Mouse (Mus musculus): ENCODE data around the gene Man1c1. TPM values are rescaled to one million over a fixed set of nuclear protein-coding genes. Genes with fewer than 3 reads are reported as not detected.

Gene Man1c1
- polyA plus RNA-seq, 1 experiment from 2014 or later, result 4.7 TPM

- no peak; the same call in 1 of the 2 replicates for ATAC-seq (ENCODE audit: insufficient number of reproducible peaks, low FRiP score, low TSS enrichment, low read depth)
- 6% methylated on average over 11 of the region's 11 CpGs for WGBS
- H3K4me3 ChIP-seq, result no peak overlapping the region
Observed at GRCm38 (mm10) chr4:134579212-134579611, 124.9 kb downstream of the Man1c1 start.

GRCm38 (mm10) chr4:134578407-134578806, 125.7 kb downstream of the Man1c1 start:
- Histone ChIP-seq H3K4me3 (no peak overlapping the region), H3K9me3 (no peaks in the 10 kb centered on the region), H3K27ac (no peak overlapping the region), H3K27me3 (no peaks in the 10 kb centered on the region), H3K9ac (no peak overlapping the region), H3K4me2 (no peak overlapping the region), H3K36me3 (no peaks in the 10 kb centered on the region), H3K4me1 (peaks cover 35% of the 10 kb centered on the region)
- WGBS, result 56% methylated on average over 5 of the region's 5 CpGs
- no peak for ATAC-seq (ENCODE audit: insufficient number of reproducible peaks, low FRiP score, low TSS enrichment, low read depth)

More at GRCm38 (mm10) chr4:134579212-134579611, 124.9 kb downstream of the Man1c1 start:
- Histone ChIP-seq H3K27me3 (no peaks in the 10 kb centered on the region), H3K36me3 (no peaks in the 10 kb centered on the region), H3K4me2 (peak overlapping the region; percentile 31), H3K9ac (0 out of 2 replicates have a peak overlapping the region, but pooled peaks have one; percentile 4), H3K4me1 (peaks cover 35% of the 10 kb centered on the region), H3K9me3 (no peaks in the 10 kb centered on the region), H3K27ac (no peak overlapping the region)

- H3K9me3 ChIP-seq, result no peaks in the 10 kb centered on the region
- H3K4me1 ChIP-seq, result peaks cover 35% of the 10 kb centered on the region
- H3K36me3 ChIP-seq, result no peaks in the 10 kb centered on the region
- WGBS, result 69% methylated on average over 2 of the region's 2 CpGs
- no peak overlapping the region for H3K4me2 ChIP-seq
- ATAC-seq (ENCODE audit: insufficient number of reproducible peaks, low FRiP score, low TSS enrichment, low read depth), result no peak
- H3K27ac ChIP-seq, result no peak overlapping the region
- no peaks in the 10 kb centered on the region for H3K27me3 ChIP-seq
- no peak overlapping the region for H3K4me3 ChIP-seq
- H3K9ac ChIP-seq, result no peak overlapping the region
Observed at GRCm38 (mm10) chr4:134577281-134577680, 126.8 kb downstream of the Man1c1 start.

- H3K4me1 ChIP-seq, result peaks cover 21% of the 10 kb centered on the region
- 50% methylated on average over 11 of the region's 11 CpGs for WGBS
- H3K36me3 ChIP-seq, result no peaks in the 10 kb centered on the region
- no peak overlapping the region for H3K27ac ChIP-seq
- H3K9ac ChIP-seq, result no peak overlapping the region
- H3K27me3 ChIP-seq, result no peaks in the 10 kb centered on the region
- no peak for ATAC-seq (ENCODE audit: insufficient number of reproducible peaks, low FRiP score, low TSS enrichment, low read depth)
- no peak overlapping the region for H3K4me3 ChIP-seq
- no peaks in the 10 kb centered on the region for H3K9me3 ChIP-seq
- H3K4me2 ChIP-seq, result no peak overlapping the region
Observed at GRCm38 (mm10) chr4:134575486-134575885, 128.6 kb downstream of the Man1c1 start.

- Histone ChIP-seq H3K4me1 (peaks cover 3% of the 10 kb centered on the region; the same call in 1 of the 2 replicates), H3K4me3 (no peak overlapping the region), H3K9ac (no peak overlapping the region), H3K27ac (no peak overlapping the region), H3K9me3 (no peaks in the 10 kb centered on the region), H3K36me3 (no peaks in the 10 kb centered on the region), H3K27me3 (0 out of 2 replicates have a peak, but pooled peaks cover 5% of the 10 kb centered on the region), H3K4me2 (no peak overlapping the region)
- 81% methylated on average over 24 of the region's 24 CpGs for WGBS
- no peak for ATAC-seq (ENCODE audit: insufficient number of reproducible peaks, low FRiP score, low TSS enrichment, low read depth)
Observed at GRCm38 (mm10) chr4:134572449-134573300, 131.4 kb downstream of the Man1c1 start.

- WGBS, result 77% methylated on average over 14 of the region's 14 CpGs
- no peak for ATAC-seq (ENCODE audit: insufficient number of reproducible peaks, low FRiP score, low TSS enrichment, low read depth)
- no peak overlapping the region for H3K9ac ChIP-seq
- H3K36me3 ChIP-seq, result peaks cover 1% of the 10 kb centered on the region; the same call in 1 of the 2 replicates
- no peak overlapping the region for H3K27ac ChIP-seq
- H3K9me3 ChIP-seq, result no peaks in the 10 kb centered on the region
- H3K27me3 ChIP-seq, result 0 out of 2 replicates have a peak, but pooled peaks cover 5% of the 10 kb centered on the region
- peaks cover 5% of the 10 kb centered on the region; the same call in 1 of the 2 replicates for H3K4me1 ChIP-seq
- H3K4me2 ChIP-seq, result no peak overlapping the region
- no peak overlapping the region for H3K4me3 ChIP-seq
Observed at GRCm38 (mm10) chr4:134570704-134571451, 133.2 kb downstream of the Man1c1 start.

- Histone ChIP-seq H3K4me2 (no peak overlapping the region), H3K4me3 (no peak overlapping the region), H3K27me3 (0 out of 2 replicates have a peak, but pooled peaks cover 5% of the 10 kb centered on the region), H3K4me1 (peaks cover 5% of the 10 kb centered on the region; the same call in 1 of the 2 replicates), H3K27ac (no peak overlapping the region), H3K36me3 (peaks cover 11% of the 10 kb centered on the region), H3K9ac (no peak overlapping the region), H3K9me3 (no peaks in the 10 kb centered on the region)
- no peak for ATAC-seq (ENCODE audit: insufficient number of reproducible peaks, low FRiP score, low TSS enrichment, low read depth)
- WGBS, result 76% methylated on average over 8 of the region's 8 CpGs
Observed at GRCm38 (mm10) chr4:134569831-134570230, 134.3 kb downstream of the Man1c1 start.

- H3K36me3 ChIP-seq, result peaks cover 12% of the 10 kb centered on the region
- H3K27me3 ChIP-seq, result 0 out of 2 replicates have a peak, but pooled peaks cover 5% of the 10 kb centered on the region
- no peak overlapping the region for H3K4me2 ChIP-seq
- ATAC-seq (ENCODE audit: insufficient number of reproducible peaks, low FRiP score, low TSS enrichment, low read depth), result no peak
- H3K4me1 ChIP-seq, result peaks cover 5% of the 10 kb centered on the region; the same call in 1 of the 2 replicates
- no peak overlapping the region for H3K27ac ChIP-seq
- no peaks in the 10 kb centered on the region for H3K9me3 ChIP-seq
- H3K9ac ChIP-seq, result no peak overlapping the region
- no peak overlapping the region for H3K4me3 ChIP-seq
- WGBS, result 77% methylated on average over 6 of the region's 6 CpGs
Observed at GRCm38 (mm10) chr4:134569205-134569604, 134.9 kb downstream of the Man1c1 start.

GRCm38 (mm10) chr4:134567377-134568226, 136.5 kb downstream of the Man1c1 start:
- H3K9ac ChIP-seq, result no peak overlapping the region
- H3K4me3 ChIP-seq, result no peak overlapping the region
- no peak overlapping the region for H3K4me2 ChIP-seq
- H3K36me3 ChIP-seq, result peaks cover 15% of the 10 kb centered on the region
- H3K9me3 ChIP-seq, result no peaks in the 10 kb centered on the region
- H3K4me1 ChIP-seq, result peaks cover 5% of the 10 kb centered on the region; the same call in 1 of the 2 replicates
- H3K27me3 ChIP-seq, result 0 out of 2 replicates have a peak, but pooled peaks cover 5% of the 10 kb centered on the region
- no peak for ATAC-seq (ENCODE audit: insufficient number of reproducible peaks, low FRiP score, low TSS enrichment, low read depth)
- no peak overlapping the region for H3K27ac ChIP-seq
- WGBS, result 39% methylated on average over 19 of the region's 19 CpGs

GRCm38 (mm10) chr4:134564093-134564492, 140.0 kb downstream of the Man1c1 start:
- Histone ChIP-seq H3K27me3 (0 out of 2 replicates have a peak, but pooled peaks cover 5% of the 10 kb centered on the region), H3K9me3 (no peaks in the 10 kb centered on the region), H3K36me3 (peaks cover 15% of the 10 kb centered on the region), H3K4me1 (peaks cover 5% of the 10 kb centered on the region; the same call in 1 of the 2 replicates), H3K4me3 (no peak overlapping the region), H3K4me2 (no peak overlapping the region), H3K9ac (no peak overlapping the region), H3K27ac (no peak overlapping the region)
- ATAC-seq (ENCODE audit: insufficient number of reproducible peaks, low FRiP score, low TSS enrichment, low read depth), result no peak
- WGBS, result 71% methylated on average over 6 of the region's 6 CpGs

- ATAC-seq (ENCODE audit: insufficient number of reproducible peaks, low FRiP score, low TSS enrichment, low read depth), result no peak
- H3K9me3 ChIP-seq, result no peaks in the 10 kb centered on the region
- peaks cover 15% of the 10 kb centered on the region for H3K36me3 ChIP-seq
- H3K4me3 ChIP-seq, result no peak overlapping the region
- H3K9ac ChIP-seq, result no peak overlapping the region
- 91% methylated on average over 16 of the region's 16 CpGs for WGBS
- no peak overlapping the region for H3K27ac ChIP-seq
- H3K4me1 ChIP-seq, result peaks cover 7% of the 10 kb centered on the region
- H3K27me3 ChIP-seq, result 0 out of 2 replicates have a peak, but pooled peaks cover 4% of the 10 kb centered on the region
- H3K4me2 ChIP-seq, result no peak overlapping the region
Observed at GRCm38 (mm10) chr4:134563624-134564023, 140.5 kb downstream of the Man1c1 start.
